Mouse (Mus musculus): Measurements from ENCODE around the gene Tescl.

The Tescl gene

DNA sequence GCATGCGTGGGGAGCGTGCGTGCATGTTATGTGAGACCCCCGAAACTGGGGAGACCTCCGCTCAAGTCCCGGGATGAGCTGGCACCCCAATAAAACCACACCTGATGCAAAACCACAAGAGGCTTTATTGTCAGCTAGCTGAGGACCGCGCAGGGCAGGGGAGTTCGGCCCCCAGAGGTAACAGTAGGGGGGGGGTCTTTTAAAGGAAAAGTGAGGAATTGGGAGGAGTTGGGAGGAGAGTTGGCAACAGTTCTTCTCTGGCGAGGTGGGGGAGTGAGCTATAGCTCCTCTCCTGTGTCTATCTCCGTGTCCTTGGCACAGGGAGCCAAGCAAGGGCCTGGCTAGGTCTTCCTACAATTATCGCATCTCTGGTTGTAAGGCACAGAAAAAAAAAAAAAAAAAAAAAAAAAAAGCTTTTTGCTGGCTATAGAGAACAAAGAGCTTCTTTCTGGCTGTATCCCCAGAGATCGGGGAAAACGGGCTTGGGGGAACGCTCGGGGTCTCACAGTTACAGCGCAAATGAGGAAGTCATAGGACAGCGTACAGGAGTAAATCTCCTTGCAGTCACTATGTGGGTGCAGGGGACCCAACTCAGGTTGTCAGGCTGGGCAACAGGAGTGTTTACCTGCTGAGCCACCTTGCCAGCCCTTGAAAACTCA is 33.8 kb downstream of the Tescl start:
- peak; percentile 43 for DNase-seq (ENCODE audit: extremely low spot score, low spot score)

DNA sequence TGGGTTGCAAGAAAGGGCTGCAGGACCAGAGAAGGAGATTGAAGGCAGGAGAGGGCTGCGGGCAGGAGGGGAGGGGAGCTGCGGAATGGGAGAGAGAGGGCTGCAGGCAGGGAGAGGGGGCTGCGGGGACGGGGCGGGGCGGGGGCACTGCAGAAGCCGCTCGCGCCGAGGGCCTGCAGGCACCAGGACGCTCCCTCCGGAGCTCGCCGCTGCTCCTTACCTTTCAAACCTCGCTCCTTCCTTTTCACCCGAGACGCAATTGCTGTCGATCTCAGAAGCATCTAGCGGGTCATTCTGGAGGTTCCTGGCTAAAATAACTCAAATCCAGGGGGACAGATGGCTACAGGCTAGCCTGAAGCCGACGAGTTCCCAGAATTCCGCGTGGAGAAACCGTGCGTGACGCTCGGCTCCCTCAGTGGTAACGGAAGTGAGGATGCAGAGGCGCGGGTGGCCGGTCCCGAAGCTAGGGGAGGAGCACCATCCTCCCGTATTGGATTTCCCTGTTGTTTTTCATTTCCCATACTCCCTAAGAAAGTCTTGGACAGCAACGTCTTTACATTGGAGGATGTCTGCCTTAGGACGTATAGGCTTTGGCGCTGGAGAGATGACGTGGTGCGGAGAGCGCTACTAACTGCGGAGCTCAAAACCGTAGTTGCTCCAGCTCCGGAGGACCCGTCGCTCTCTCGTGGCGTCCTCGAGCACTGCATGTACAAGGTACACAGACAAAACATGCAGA is 34.6 kb downstream of the Tescl start:
- peak; percentile 81 for DNase-seq (ENCODE audit: extremely low spot score, low spot score)

DNA sequence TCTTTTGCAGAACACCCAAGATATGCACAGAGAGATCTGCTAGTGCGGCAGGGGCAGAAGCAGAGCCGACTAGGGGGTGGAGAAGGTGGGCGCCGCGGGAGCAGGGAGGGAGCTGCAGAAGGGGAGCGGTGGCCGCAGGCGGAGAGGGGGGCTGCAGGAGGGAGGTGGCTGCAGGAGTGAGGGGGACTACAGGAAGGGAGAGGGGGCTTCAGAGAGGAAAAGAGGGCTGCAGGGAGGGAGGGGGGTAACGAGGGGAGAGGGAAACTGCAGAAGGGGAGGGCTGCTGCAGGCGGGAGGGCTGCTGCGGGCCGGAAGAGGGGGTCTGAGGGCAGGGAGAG is 35.1 kb downstream of the Tescl start:
- no peak for DNase-seq (ENCODE audit: extremely low spot score, low spot score)

- no peak for DNase-seq (ENCODE audit: extremely low spot score, low spot score)
Measured at GRCm38 (mm10) chr7:24297361-24298095, 36.2 kb downstream of the Tescl start.

DNA sequence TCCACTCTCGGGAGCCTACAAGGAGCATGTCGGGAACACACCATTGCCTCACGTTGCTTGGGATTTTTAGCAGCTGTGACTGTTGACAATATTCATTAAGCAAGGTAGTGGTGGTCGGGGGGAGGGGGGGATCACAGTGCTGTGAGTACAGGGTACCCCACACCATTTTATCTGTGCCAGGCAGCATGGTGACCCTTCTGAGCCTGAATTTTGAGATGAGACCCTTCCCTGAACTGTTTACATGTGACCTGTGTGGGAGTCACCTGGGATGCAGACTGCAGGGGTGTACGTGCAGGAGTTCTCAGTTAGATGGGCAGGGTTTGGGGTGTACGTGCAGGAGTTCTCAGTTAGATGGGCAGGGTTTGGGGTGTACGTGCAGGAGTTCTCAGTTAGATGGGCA is 37.4 kb downstream of the Tescl start:
- no peak for DNase-seq (ENCODE audit: extremely low spot score, low spot score)

- DNase-seq (ENCODE audit: extremely low spot score, low spot score), result no peak
Measured at GRCm38 (mm10) chr7:24295376-24295775, 38.4 kb downstream of the Tescl start.

DNA sequence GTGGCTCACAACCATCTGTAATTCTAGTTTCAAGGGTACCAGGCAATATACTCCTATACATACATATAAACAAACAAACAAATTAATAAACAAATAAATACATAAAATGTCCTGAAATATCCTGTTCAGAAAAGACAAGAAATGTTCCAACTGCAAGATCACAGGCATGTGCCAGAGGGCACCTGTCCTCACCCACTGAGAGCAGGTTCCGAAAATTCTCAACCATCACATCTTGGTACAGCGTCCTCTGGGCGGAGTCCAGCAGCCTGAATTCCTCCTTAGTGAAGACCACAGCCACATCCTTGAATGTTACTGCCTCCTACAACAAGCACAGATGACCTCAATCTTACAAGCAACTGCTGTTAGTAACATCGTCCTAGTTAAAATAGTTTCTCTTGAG is 39.0 kb downstream of the Tescl start:
- no peak for DNase-seq (ENCODE audit: extremely low spot score, low spot score)

- DNase-seq (ENCODE audit: extremely low spot score, low spot score), result no peak
Measured at GRCm38 (mm10) chr7:24293061-24293851, 40.5 kb downstream of the Tescl start.

- no peak for DNase-seq (ENCODE audit: extremely low spot score, low spot score)
Measured at GRCm38 (mm10) chr7:24291387-24292090, 42.2 kb downstream of the Tescl start.

GRCm38 (mm10) chr7:24290106-24290693 is 43.5 kb downstream of the Tescl start:
- DNase-seq (ENCODE audit: extremely low spot score, low spot score), result no peak

DNA sequence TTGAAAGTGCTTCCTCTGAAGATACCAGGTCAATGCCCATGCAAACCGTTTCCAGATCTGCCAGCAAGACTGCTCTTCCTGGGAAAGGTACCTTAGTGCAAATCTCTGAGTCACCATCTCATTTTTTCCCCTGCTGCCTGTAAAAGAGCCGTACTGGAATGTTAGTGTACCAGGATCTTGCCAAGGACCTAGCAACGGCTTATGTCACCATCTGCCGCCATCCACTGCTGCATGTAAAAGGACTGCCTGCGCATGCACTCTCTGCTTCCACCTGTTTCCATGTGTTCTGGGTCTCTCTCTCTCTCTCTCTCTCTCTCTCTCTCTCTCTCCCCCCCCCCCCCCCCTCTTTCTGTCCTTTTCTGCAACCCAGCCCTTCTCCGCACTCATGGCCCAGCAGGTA is 45.2 kb downstream of the Tescl start:
- DNase-seq (ENCODE audit: extremely low spot score, low spot score), result no peak

- DNase-seq (ENCODE audit: extremely low spot score, low spot score), result no peak
Measured at GRCm38 (mm10) chr7:24287670-24288069, 46.1 kb downstream of the Tescl start.

DNA sequence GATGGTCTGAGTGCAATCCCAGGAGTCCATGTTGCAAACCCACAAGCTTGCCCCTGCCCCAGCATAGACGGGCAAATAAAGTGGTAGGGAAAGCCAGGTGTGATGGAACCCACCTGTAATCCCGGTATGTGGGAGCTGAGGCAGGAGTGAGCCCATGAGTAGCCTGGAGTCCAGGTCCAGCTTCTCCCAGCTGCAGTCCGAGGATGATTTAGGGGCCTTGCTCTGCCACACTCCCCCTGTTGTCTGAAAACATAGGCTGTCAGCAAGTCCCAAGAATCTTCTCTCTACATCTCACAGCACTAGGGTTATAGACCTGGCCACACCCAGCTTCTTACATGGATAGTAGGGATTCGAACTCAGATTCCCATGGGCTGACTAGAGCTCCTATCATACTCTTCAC is 46.8 kb downstream of the Tescl start:
- no peak for DNase-seq (ENCODE audit: extremely low spot score, low spot score)

DNA sequence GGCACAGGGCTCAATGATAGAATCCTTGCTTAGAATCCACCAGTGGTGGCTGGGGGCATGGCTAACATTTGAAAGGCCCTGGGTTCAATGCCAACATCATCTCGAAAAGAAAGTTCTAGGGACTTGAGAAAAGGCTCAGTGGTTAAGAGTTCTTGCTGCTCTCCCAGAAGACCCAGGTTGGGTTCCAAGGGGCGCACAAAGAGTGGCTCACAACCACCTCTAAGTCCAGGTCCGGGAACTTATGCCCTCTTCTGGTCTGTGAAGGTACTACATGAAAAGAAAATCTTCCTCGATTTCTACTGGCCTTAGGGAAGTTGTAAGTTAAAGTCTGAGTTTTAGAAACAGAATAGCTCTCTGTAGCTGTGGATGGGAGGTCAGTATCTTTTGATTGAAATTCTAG is 47.6 kb downstream of the Tescl start:
- no peak for DNase-seq (ENCODE audit: extremely low spot score, low spot score)

Measured in neural tube, embryonic 10.5 days (tissue).